Mouse (Mus musculus) spleen, postnatal 36 days (tissue): ENCODE data around the gene Hnrnpul2.

Experiments
- DNase-seq, 2 experiments: peaks; one replicate each; pipeline ENCODE4 v3.0.0; 2022; ENCODE audit warnings: low spot score in 2 of 2, mixed read lengths in 1 of 2

The Hnrnpul2 gene

DNA sequence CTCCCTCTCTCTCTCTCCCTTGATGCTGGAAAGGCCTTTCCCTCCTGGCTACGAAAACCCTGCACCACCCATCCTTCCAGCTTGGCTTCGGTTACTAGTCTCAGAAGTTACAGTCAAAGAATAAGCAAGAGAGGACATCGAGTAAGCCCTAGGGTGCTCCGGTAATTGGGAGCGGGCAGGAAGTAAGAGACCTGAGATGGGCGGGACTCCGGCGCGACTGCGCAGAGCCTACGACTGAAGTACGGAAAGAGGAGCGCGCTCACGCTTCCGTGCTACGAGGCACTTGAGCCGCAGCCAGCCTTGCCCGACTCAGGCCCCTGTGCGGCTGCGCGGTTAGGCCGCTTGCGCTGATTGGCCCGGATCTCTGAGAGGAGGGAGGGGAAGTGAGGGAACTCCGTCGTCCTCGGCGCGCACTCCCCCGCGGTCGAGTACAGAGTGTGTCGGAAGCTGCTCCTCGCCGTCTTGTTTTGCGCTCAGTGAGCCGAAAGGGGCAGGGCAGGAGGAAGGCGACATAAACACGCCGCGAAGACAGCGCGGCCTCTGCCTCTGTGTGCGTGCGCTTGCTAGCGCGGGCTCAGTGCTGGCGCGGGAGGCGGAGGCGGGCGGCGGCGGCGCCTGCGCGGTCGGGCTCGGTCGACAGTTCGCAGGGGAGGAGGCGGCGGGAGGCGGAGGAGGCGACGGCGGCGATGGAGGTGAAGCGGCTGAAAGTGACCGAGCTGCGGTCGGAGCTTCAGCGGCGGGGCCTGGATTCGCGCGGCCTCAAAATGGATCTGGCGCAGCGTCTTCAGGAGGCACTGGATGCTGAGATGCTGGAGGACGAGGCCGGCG lies at the start of gene Hnrnpul2:
TSS of gene Hnrnpul2 (plus strand) at position 415 of the 828 bp plus-strand sequence.
- peak; percentile 99 to 100 for DNase-seq

DNA sequence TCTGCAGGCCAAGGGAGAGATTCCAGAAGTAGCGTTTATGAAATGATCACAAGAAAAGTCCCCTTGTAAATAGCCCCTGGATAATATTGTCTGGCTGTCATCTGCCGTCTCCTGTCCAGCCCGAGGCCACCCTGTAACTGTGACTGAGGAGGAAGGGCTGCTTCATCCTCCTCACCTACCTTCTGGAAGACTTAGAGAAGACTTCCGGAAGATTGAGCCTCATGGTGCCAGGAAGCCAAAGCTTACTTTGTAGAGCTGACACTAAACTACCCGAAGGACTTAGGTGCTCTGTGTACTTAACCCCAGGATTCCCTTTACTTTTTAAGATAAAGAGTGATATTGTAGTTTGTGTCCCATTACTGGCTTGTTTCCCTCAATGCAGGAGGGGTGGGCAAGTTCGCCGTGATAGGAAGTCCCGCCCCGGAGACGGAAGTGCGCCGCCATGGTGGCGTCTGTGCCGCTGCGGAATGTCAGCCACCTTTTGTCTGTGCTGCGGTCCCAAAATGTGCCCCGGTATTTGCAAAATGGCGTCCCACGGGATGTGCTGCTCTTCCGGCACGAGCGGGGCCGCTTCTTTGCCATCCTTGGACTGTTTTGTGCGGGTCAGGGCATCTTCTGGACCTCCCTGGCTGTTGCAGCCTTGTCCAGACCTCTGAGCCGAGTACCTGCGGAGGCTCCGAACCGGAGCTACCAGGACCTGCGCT lies 49.1 kb upstream of the Hnrnpul2 start, which contains the start of gene Tmem223:
TSS of gene Tmem223 (plus strand) at position 430 of the 704 bp plus-strand sequence.
- peak; percentile 79 to 84 for DNase-seq

DNA sequence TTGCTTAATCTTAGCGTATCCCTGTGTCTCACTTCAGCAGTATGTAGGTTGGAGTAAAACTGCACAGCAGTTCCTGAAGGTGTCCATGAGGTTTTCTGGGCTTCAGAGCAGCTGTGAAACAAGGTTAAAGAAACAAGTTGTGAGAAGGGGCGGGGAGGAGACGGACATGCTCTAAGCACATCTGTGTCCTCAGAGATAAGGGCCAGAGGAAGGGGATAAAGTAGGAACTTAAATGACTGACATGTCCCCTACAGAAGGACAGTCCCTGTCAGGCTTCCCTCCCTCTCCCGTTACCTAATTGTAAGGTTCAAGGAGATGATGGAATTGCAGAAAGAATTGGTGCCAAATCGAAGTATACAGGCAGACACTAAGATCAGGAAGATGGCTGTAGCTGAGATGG lies 46.8 kb upstream of the Hnrnpul2 start:
- peak in 1 of 2 experiments; percentile 41 for DNase-seq

DNA sequence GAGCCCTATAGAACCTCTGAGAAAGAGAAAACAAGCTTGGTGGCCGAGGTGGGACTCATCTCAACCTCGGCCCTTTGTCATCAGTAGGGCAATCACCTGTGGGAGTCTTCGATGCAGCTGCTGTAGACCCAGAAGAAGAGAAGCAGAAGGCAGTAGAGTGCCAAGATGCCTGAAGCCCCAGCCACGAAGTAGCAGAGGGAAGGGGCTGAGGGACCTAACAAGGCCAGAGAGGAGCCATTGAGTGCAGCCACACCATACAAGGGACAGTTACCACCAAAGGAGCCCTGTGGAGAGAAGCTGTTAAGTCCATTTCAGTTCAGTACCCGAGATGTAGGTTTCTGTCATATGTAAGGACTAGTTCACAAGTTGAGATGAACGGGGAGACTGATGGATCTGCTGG lies 46.4 kb upstream of the Hnrnpul2 start:
- DNase-seq, result no peak

DNA sequence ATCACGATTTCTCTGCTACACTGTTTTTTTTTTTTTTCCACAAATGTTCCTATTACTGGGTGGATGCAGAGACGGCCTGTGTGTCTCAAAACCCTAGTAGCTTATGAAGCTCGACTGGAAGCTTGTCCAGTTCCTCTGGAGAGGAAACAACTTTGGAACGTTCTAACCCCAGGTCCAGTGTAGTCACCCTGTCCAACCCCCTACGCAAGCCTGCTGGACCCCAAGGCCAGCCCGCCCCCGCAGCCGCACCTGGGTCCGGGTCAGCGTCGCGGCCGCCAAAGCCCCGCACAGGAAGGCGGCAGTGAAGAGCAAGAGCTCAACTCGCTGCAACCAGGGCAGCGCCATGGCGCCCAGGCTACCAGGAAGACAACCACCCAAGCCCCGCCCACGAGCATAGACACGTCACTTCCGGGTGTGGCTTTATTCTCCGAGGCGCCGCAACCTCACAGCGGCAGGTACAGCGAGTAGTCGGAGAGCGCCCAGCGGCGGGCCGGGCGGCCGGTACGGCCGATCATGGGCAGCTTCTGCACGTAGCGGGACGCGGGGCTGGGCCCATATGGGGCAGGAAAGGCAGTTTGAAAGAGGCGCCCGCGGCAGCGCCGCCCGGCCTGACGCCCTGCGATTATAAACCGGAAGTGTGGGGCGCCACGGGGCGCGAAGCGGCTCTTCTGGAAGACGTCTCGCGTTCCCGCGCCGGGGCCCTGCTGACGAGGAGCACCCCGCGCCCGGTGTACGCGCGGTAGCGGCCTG lies 45.5 kb upstream of the Hnrnpul2 start, which contains the start of gene Tmem179b:
TSS of gene Tmem179b (minus strand) at position 382 of the 750 bp plus-strand sequence.
- DNase-seq, result peak; percentile 95 to 96

DNA sequence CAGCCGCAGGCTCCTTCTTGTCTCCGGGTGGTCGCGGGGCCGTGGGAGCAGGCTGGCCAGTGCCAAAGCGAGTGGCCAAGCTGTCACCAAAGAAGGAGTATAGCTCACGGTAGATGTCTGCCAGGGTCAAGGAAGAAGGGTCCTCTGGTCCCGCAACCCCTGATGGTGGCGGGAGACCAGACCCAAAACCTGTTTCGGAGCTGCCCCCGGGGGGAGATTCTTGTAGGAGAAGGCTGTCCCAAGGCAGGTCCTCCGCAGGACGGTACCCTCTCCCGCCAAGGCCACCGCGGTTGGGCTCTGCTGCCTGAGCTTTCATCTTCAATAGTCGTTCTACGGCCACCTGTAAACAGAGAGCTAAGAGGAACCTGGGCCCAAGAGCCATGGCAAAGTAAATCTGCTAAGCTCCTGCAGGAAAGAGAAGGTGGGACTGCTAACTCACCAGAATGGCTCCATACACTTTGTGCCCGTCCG lies 44.8 kb upstream of the Hnrnpul2 start:
- peak; percentile 22 to 37 for DNase-seq

DNA sequence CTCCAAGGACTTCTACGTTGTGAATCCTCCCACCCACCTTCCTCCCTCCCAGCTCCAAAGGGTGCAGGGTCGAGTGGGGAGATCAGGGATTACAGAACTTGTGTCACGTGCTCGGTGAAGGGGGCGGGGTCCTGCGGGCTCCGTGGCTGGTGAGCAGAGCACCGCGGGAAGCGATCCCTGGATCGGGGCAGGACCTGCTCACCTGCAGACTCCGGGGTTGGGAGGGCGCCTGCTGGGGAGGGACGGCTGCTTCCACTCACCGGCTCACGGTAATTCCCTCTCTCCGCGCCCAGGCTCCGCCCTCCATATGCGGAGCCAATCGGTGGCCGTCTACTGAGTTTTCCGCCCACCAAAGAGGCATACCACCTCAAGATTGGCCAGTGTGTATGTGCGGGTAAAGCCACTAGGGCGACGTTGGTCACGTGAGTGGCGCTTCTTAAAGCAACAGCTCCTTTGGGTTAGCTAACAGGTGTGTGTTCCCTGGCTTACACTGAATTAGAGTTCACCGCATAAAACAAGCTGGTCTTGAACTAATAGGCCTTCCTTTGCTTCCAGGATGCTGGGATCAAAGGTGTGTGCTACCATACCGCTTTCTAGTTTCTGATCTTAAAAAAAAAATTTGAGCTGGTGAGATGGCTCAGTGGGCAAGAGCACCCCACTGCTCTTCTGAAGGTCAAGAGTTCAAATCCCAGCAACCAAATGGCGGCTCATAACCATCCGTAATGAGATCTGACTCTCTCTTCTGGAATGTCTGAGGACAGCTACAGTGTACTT lies 33.6 kb upstream of the Hnrnpul2 start, which contains the start of gene Taf6l:
TSS of gene Taf6l (minus strand) at position 410 of the 774 bp plus-strand sequence.
- peak; percentile 92 to 96 for DNase-seq

DNA sequence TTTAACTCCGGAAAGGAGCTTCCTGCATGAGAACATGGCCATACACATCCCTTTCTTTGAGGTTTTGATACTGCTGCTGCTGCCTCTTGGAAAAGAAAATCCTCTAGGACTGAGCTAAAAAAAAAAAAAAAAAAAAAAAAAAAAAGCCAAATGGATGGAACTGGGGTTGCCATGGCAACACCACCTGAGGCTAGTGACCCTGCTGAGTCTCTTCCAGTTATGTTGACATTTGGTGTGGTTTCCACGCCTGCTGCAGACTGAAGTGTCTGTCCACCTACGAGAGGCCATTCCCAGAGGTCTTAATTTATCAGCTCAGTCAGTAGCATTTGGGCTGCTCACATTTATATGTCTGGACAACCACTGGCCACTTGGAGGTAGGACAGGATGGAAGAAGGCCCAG lies 31.3 kb upstream of the Hnrnpul2 start:
- DNase-seq, result no peak

DNA sequence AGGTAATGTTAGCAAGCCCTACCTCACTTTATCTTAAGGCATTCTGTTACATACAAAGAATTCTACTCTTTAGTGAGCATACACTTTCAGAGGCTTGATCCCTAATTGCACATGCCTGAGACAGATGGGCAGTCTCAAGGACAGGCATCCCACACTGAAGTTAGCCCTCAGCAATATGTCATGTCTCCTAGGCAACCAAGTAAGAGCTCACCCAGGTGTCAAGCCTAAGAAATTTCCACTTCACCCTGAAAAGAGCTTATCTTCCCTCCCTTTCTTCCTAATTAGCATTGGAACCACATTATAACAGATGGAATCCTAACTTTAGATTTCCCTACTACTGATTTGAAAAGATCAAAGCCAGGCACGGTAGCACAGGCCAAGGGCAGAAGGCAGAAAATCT lies 30.6 kb upstream of the Hnrnpul2 start:
- no peak for DNase-seq

DNA sequence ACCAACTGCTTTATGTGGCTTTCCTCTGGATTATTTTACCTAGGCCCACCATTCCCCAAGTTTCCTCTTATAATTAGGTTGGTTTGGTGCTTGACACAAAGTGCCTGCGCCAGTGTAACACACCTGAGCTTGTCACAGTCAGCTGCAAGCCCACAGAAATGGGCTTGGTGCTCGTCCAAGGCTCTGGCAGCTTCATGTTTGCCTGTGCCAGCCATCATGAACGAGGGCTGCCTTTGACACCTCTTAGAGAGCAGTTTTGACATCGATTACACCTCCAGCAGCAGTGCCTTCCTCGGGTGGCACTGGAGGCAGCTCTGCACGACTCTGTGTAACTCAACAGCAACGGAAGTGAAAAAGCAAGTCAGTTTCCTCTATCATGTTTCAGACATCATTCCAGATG lies 29.6 kb upstream of the Hnrnpul2 start:
- no peak for DNase-seq

DNA sequence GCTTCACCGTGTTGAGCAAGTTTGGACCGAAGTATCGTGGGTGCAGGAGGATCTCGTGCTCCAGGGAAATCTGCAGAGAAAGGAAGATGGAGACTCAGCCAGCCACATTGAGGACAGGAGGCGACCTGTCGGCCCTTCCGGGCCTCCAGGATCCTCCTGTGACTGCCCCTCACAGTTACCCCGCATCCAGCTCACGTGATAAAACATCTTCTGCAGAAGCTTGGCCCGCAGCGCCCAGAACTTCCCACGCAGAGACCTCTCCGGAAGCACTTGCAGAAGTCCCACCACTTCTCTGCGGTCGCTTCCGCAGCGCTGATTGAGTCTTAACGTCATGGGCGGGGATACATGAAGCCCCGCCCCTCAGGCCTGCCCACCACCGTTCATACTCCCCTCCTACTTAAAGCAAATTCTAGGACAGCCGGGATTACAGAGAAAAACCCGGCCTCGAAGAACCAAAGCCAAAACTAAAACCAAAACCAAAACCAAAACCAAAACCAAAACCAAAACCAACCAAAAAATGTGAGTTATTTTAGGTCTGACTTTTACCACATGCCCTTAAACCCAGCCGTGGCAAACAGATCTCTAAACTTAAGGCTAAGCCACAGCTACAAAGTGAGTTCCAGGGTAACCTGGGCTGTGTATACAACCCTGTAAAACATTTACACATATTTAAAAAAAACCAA lies 21.4 kb upstream of the Hnrnpul2 start, which contains the start of gene Polr2g:
TSS of gene Polr2g (minus strand) at position 314 of the 683 bp plus-strand sequence.
- peak; percentile 88 to 91 for DNase-seq

DNA sequence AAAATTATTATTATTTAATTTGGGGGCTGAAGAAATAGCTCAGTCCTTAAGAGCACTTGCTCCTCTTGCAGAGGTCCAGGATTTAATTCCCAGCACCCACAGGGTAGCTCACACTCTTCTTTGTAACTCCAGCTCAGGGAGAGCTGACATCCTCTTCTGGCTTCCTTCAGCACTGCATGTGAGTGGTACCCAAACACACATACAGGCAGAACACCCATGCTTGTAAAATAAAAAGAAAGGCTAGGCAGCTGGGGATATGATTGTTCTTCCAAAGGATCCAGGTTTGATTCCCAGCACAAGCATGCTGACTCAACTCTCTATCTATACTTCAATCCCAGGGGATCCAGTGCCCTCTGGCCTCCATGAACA lies 20.9 kb upstream of the Hnrnpul2 start:
- no peak for DNase-seq

DNA sequence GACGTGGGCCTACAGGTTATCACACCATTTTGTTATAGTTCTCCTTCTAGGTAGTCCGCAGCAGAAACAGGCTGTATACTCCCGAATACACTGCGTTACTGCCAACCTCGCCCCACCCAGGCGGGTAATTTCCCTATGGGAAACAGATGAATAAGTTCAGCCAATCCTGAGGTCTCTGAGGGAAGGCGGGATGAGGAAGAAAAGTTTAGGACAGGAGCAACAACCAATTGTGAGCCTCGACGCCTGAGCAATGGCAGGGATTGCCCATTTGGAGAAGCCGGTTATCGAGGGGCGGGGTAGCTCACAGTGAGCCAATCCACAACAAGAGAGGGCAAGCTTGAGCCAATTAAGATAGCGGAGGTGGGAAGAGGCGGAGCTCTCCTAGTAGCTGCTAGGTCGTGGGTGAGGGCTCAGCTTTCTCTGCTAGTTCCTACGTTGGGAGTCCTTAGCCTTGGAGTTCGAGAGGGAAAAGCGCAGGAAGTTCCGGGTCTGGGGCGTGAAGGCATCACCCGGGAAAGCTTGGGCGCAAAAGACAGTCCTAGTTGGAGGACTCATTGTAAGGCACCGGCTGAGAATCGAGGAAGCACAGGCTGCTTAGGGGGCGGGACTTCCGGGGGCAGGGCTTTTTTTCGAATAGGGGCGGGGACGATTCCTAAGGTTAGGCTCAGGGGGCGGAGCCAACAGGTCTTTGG lies 17.5 kb upstream of the Hnrnpul2 start, which contains the start of gene Zbtb3:
TSS of gene Zbtb3 (plus strand) at position 426 of the 692 bp plus-strand sequence.
- DNase-seq, result peak; percentile 96 to 98

DNA sequence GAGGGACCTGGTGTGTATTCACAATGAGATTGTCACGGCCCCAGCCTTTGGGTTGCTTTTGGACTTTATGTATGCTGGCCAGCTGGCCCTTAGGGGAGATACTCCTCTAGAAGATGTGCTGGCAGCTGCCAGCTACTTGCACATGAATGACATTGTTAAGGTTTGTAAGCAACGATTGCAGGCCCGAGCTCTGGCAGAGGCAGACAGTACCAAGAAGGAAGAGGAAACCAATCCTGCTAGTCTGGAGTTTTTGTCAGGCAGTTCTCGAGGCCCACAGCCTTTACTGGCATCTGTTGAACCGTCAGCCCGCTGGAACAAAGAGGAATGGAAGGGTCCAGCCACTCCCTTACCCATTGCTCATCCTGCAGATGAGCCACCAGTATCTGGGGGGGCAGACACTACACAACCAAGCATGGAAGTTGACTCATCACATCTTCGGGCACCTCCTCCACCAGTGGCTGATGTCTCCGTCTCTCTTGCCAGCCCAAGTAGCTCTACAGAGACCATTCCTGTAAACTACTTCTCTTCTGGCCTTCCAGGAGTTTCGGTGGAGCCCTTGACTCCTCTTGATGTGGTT lies 16.5 kb upstream of the Hnrnpul2 start:
- no peak for DNase-seq

DNA sequence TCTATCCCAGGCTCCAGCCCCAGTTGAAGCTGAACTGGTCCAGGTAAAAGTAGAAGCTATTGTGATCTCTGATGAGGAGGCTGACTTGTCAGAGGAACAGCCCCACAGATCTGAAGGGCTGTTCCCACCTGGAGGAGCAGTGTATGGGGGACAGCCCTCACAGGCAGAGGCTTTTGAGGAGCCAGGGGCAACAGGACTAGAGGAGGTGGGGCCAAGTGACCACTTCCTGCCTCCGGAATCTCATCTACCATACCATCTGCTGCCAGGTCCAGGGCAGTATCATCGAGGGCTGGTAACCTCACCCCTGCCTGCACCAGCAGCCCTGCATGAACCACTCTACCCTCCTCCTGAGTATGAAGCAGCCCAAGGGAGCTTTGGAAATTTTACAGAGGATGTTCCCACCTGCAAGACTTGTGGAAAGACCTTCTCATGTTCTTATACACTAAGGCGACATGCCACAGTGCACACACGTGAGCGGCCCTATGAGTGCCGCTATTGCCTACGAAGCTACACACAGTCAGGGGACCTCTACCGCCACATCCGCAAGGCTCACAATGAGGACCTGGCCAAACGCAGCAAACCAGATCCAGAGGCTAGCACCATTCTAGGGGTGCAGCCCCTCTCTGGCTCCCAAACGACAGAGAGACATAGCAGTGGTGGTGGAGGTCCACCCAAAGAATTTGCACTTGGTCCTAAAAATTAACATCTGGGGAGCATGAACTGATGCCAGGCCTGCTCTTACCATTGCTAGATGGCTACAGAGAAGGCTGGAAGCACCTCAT lies 15.7 kb upstream of the Hnrnpul2 start:
- DNase-seq, result no peak

DNA sequence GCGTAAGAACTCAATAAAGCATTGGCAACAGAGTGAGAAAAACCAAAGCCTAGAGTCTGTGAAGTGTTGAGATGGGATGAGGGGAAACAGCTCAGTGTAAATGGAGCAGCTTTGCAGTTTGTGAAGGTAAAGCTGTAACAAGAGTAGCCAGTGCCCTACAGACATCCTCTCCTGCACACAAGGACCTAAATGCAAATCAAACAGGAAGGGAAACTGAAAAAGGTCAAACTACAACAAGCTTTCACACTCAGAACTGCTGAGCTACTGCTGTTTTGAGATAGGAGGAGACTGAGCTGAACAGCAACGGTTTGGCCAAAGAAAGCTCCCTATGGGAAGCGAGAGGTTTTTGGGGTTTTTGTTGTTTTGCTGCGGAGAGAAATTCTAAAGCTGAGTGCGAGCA lies 13.0 kb upstream of the Hnrnpul2 start:
- DNase-seq, result peak; percentile 50 to 63

DNA sequence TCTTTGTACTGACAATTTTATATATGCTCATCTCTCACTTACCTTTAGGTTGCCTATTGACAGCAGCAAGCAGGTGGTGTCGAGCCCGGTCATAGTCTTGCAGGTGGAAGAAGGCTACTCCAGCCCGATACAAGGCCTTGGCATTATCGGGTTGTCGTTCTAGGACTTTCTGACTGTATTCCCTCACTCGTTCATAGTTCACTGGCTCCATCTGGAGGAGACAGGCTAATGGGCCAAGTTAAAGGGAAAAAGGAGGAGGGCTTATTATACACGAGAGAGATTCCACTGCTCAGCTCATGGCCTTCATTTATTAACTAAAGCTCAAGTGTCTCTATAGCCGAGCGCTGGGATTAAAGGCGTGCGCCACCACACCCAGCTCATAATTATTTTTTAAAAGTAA lies 4.0 kb upstream of the Hnrnpul2 start:
- no peak for DNase-seq

DNA sequence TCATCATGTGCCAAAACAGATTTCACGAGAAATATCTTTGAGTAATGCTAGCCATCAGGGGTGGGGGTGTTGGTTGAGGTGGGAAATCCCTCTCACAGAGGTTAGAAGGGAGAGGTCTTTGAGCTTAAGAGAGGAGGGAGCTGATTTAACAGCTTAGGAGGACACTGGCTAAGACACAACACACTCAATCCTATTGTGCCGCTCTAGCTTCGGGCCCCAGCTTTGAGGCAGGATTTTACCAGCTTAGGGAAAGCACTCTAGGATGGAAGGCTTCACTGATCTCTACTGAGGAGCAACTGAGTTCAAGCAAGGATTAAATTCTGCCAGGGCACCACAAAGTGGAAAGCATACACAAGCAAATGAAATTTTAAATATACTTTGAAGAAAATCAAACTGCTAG lies 2.8 kb upstream of the Hnrnpul2 start:
- DNase-seq, result no peak
